Mouse (Mus musculus): ENCODE measurements around the gene Sprtn. TPM values are rescaled to one million over a fixed set of nuclear protein-coding genes. Genes with fewer than 3 reads are reported as not detected.

The Sprtn gene
- polyA plus RNA-seq, 1 experiment from 2014 or later = 8.5 TPM

- no peaks in the 10 kb centered on the region for H3K9me3 ChIP-seq
- peaks cover 47% of the 10 kb centered on the region for H3K36me3 ChIP-seq
- H3K27me3 ChIP-seq (replicated peaks) = no peaks in the 10 kb centered on the region
- no peak overlapping the region for H3K4me2 ChIP-seq (replicated peaks)
- no peak overlapping the region for H3K4me3 ChIP-seq (replicated peaks)
- no peak for ATAC-seq
- no peaks in the 10 kb centered on the region for H3K4me1 ChIP-seq (replicated peaks)
- no peak overlapping the region for H3K9ac ChIP-seq
- whole genome bisulfite sequencing = 83% methylated on average over 10 of the region's 10 CpGs
- no peak overlapping the region for H3K27ac ChIP-seq
These were observed 12.7 kb downstream of the Sprtn start for GRCm38 (mm10) chr8:124910349-124910748.

GRCm38 (mm10) chr8:124911938-124912872 lies 14.5 kb downstream of the Sprtn start:
- peaks cover 42% of the 10 kb centered on the region for H3K36me3 ChIP-seq
- no peak overlapping the region for H3K4me3 ChIP-seq (replicated peaks)
- H3K9me3 ChIP-seq = no peaks in the 10 kb centered on the region
- H3K27ac ChIP-seq = no peak overlapping the region
- no peak overlapping the region for H3K4me2 ChIP-seq (replicated peaks)
- no peaks in the 10 kb centered on the region for H3K27me3 ChIP-seq (replicated peaks)
- H3K9ac ChIP-seq = no peak overlapping the region
- ATAC-seq = no peak
- WGBS = 79% methylated on average over 17 of the region's 17 CpGs
- H3K4me1 ChIP-seq (replicated peaks) = no peaks in the 10 kb centered on the region

- no peak overlapping the region for H3K27ac ChIP-seq
- WGBS = 94% methylated on average over 5 of the region's 5 CpGs
- H3K9me3 ChIP-seq = no peaks in the 10 kb centered on the region
- ATAC-seq = no peak
- no peaks in the 10 kb centered on the region for H3K4me1 ChIP-seq (replicated peaks)
- H3K4me2 ChIP-seq (replicated peaks) = no peak overlapping the region
- no peak overlapping the region for H3K9ac ChIP-seq
- H3K27me3 ChIP-seq (replicated peaks) = no peaks in the 10 kb centered on the region
- peaks cover 42% of the 10 kb centered on the region for H3K36me3 ChIP-seq
- no peak overlapping the region for H3K4me3 ChIP-seq (replicated peaks)
These were observed 16.4 kb downstream of the Sprtn start for GRCm38 (mm10) chr8:124914061-124914460.

GRCm38 (mm10) chr8:124917741-124918484 lies 20.2 kb downstream of the Sprtn start:
- Histone ChIP-seq H3K4me2 (replicated peaks) (no peak overlapping the region), H3K4me3 (replicated peaks) (no peak overlapping the region), H3K27ac (no peak overlapping the region), H3K9me3 (no peaks in the 10 kb centered on the region), H3K27me3 (replicated peaks) (no peaks in the 10 kb centered on the region), H3K4me1 (replicated peaks) (peaks cover 13% of the 10 kb centered on the region), H3K36me3 (peaks cover 17% of the 10 kb centered on the region), H3K9ac (no peak overlapping the region)
- no peak for ATAC-seq
- WGBS = 82% methylated on average over 18 of the region's 18 CpGs

GRCm38 (mm10) chr8:124921369-124922279 lies 23.9 kb downstream of the Sprtn start:
- no peak overlapping the region for H3K27ac ChIP-seq

GRCm38 (mm10) chr8:124922490-124923089 lies 24.9 kb downstream of the Sprtn start:
- no peak overlapping the region for H3K27ac ChIP-seq
- H3K36me3 ChIP-seq = no peaks in the 10 kb centered on the region
- no peak overlapping the region for H3K9ac ChIP-seq
- H3K4me1 ChIP-seq (replicated peaks) = peaks cover 31% of the 10 kb centered on the region
- WGBS = 60% methylated on average over 11 of the region's 11 CpGs
- ATAC-seq = peak; percentile 9
- no peaks in the 10 kb centered on the region for H3K9me3 ChIP-seq
- peak overlapping the region; percentile 43 for H3K4me2 ChIP-seq (replicated peaks)
- H3K4me3 ChIP-seq (replicated peaks) = no peak overlapping the region
- H3K27me3 ChIP-seq (replicated peaks) = no peaks in the 10 kb centered on the region

More at GRCm38 (mm10) chr8:124921369-124922279, 23.9 kb downstream of the Sprtn start:
- peak; percentile 84 for ATAC-seq
- Histone ChIP-seq H3K9ac (no peak overlapping the region), H3K4me3 (replicated peaks) (no peak overlapping the region), H3K36me3 (no peaks in the 10 kb centered on the region), H3K9me3 (no peaks in the 10 kb centered on the region), H3K4me1 (replicated peaks) (peaks cover 22% of the 10 kb centered on the region), H3K27me3 (replicated peaks) (no peaks in the 10 kb centered on the region), H3K4me2 (replicated peaks) (peak overlapping the region; percentile 44)
- WGBS = 45% methylated on average over 18 of the region's 18 CpGs

- H3K4me2 ChIP-seq (replicated peaks) = no peak overlapping the region
- no peak for ATAC-seq
- 86% methylated on average over 15 of the region's 15 CpGs for WGBS
These were observed 26.4 kb downstream of the Sprtn start for GRCm38 (mm10) chr8:124923971-124924652.

GRCm38 (mm10) chr8:124925544-124926266 lies 28.0 kb downstream of the Sprtn start:
- Histone ChIP-seq H3K27me3 (replicated peaks) (no peaks in the 10 kb centered on the region), H3K36me3 (no peaks in the 10 kb centered on the region), H3K9ac (no peak overlapping the region), H3K4me3 (replicated peaks) (no peak overlapping the region), H3K4me1 (replicated peaks) (peaks cover 31% of the 10 kb centered on the region), H3K27ac (peak overlapping the region; percentile 63), H3K9me3 (no peaks in the 10 kb centered on the region), H3K4me2 (replicated peaks) (no peak overlapping the region)
- WGBS = 55% methylated on average over 14 of the region's 14 CpGs
- no peak for ATAC-seq

More at GRCm38 (mm10) chr8:124923971-124924652, 26.4 kb downstream of the Sprtn start:
- Histone ChIP-seq H3K9me3 (no peaks in the 10 kb centered on the region), H3K9ac (no peak overlapping the region), H3K4me3 (replicated peaks) (no peak overlapping the region), H3K4me1 (replicated peaks) (peaks cover 31% of the 10 kb centered on the region), H3K27me3 (replicated peaks) (no peaks in the 10 kb centered on the region), H3K36me3 (no peaks in the 10 kb centered on the region), H3K27ac (no peak overlapping the region)

GRCm38 (mm10) chr8:124926351-124926771 lies 28.7 kb downstream of the Sprtn start:
- H3K9ac ChIP-seq = no peak overlapping the region
- 35% methylated on average over 10 of the region's 10 CpGs for WGBS
- H3K36me3 ChIP-seq = no peaks in the 10 kb centered on the region
- ATAC-seq = peak; percentile 28; the same call in 1 of the 2 replicates
- H3K4me3 ChIP-seq (replicated peaks) = no peak overlapping the region
- H3K27me3 ChIP-seq (replicated peaks) = no peaks in the 10 kb centered on the region
- H3K4me1 ChIP-seq (replicated peaks) = peaks cover 28% of the 10 kb centered on the region
- no peaks in the 10 kb centered on the region for H3K9me3 ChIP-seq
- no peak overlapping the region for H3K4me2 ChIP-seq (replicated peaks)
- H3K27ac ChIP-seq = peak overlapping the region; percentile 63

- H3K9me3 ChIP-seq = no peaks in the 10 kb centered on the region
- no peaks in the 10 kb centered on the region for H3K27me3 ChIP-seq (replicated peaks)
- no peak overlapping the region for H3K27ac ChIP-seq
- H3K4me3 ChIP-seq (replicated peaks) = no peak overlapping the region
- H3K4me1 ChIP-seq (replicated peaks) = peaks cover 12% of the 10 kb centered on the region
- WGBS = 82% methylated on average over 11 of the region's 11 CpGs
- H3K4me2 ChIP-seq (replicated peaks) = no peak overlapping the region
- no peak overlapping the region for H3K9ac ChIP-seq
- no peaks in the 10 kb centered on the region for H3K36me3 ChIP-seq
- no peak for ATAC-seq
These were observed 31.3 kb downstream of the Sprtn start for GRCm38 (mm10) chr8:124929006-124929405.

Measured in intestine, embryonic 15.5 days (tissue).